Mouse (Mus musculus) mesoderm, embryonic 11.5 days (tissue): ENCODE results near the gene Onecut1.

Experiments used
- DNase-seq: peaks from one replicate; pipeline ENCODE4 v3.0.0-alpha.2; 2012; ENCODE audit warnings: low read depth, low spot score

Gene Onecut1

GRCm38 (mm10) chr9:74861561-74861980 lies at the start of gene Onecut1:
Gene Onecut1 (plus strand): TSS chr9:74861921.
- DNase-seq, result peak; percentile 86

DNA sequence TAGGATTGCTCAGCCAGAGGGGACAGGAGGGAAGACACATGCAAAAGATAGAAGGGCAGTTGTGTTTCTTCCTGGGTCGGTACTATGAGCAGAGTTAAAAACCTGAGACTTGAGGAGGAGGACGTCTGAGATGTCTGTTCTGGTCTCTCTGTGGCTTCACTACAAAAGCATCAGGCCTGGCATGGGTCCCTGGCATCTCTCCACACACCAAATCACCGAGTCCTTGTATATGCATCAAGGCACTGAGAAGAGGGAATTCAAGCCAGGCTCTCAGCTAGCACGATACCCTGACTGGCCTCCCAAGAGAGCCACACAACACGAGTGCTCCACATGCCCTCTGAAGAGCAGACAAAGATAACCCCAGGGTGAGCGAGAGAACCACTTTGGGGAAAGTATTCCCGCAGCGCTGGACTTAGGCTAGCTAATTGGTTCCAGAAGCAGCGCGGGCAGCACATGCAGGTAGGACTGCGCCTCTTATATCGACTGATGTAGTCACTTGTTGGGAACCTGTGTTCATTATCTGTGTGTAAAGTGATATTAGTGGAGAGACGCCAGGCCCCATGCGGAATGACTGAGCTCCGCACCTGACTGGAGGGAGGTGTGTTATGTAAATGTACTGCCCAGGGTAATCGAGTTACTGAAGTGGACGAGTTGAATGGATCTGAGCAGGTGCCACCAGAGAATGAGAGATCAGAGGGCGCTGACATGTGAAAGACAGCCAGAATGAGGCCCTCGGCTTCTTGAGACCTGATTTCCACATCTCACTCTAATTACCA lies 41.8 kb upstream of the Onecut1 start:
- DNase-seq, result no peak

- no peak for DNase-seq
These were observed 36.6 kb upstream of the Onecut1 start for GRCm38 (mm10) chr9:74825102-74825501.

DNA sequence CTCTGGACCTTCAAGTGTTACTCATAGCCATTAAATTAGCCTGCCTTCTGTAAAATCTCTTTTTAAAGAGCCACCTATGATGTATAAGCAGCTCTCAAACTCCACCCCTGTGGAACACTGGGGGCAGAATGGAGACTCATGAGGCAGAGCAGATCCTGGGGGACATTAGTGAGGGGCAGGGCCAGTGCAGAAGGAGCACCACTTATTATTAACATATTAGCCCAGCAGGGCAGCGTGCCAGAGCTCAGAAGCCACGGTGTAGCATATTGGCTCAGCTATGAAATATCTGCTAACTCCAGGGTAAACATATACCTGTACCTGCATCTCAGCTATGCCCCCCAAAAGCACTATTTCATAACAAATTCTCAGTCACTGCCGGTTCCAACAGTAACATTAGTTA lies 32.5 kb upstream of the Onecut1 start:
- DNase-seq, result no peak

DNA sequence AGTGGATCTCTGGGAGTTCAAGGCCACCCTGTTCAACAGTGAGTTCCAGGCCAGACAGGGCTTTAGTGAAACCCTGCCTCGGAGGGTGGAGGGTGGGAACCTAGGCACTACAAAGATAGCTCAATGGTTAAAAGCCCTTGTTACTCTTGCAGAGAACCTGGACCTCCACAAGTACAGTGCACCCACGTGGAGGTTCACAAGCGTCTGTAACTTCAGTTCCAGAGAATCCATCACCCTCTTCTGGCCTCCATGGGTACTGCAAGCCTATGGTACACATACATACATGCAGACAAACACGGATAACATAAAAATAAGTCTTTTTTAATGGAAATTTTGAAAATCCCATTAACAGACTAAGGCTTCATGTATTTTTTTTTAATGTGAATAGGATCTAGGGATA lies 18.8 kb upstream of the Onecut1 start:
- DNase-seq, result no peak

DNA sequence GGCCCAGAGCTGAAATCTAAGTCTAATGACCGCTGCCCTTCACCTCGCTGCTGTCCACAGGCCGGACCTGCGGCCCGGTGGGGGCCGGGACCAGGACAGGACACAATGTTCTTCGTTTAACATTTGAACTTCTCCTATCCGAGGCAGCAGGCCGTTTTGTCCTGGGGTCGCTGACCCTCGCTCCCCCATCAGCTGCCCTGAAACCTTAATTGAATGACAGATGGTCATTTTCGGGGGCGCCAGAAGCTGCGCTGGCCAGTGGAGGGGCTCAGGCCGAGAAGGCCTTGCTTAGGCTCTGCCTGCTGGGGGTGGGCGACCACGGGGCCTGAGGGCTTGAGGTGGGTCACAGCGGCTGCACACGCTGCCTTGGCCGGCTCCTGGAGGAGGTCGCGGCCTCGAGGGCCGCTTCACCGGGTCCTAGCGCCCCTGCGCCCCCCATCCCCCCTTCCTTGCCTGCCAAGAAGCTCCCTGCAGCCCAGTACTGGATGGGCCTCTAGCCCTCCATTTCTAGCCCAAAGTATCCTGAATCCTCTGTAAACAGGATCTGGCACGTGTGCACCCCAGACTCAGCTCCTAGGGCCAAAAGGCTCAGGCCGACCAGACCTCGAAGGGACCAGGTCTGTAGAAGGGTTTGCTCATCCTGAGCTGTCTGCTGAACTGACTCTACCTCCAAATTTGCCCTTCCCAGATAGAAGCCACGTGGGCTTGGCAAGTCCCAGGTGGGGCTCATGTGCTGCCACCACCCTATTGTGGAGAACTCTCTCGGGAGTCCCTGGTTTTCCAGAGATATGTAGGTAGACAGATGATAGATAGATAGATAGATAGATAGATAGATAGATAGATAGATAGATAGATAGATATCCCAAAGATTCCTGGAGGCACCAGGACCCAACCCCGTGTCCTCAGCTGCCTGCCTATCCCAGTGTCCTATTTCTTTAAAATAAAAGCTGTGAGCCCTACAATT lies 14.6 kb upstream of the Onecut1 start:
- no peak for DNase-seq

GRCm38 (mm10) chr9:74848411-74849194 lies 13.1 kb upstream of the Onecut1 start:
- no peak for DNase-seq

- no peak for DNase-seq
These were observed 12.3 kb upstream of the Onecut1 start for GRCm38 (mm10) chr9:74849195-74849978.

- no peak for DNase-seq
These were observed 11.5 kb upstream of the Onecut1 start for GRCm38 (mm10) chr9:74849979-74850780.

- DNase-seq, result no peak
These were observed 11.0 kb upstream of the Onecut1 start for GRCm38 (mm10) chr9:74850781-74851145.

- DNase-seq, result no peak
These were observed 10.1 kb upstream of the Onecut1 start for GRCm38 (mm10) chr9:74851601-74852000.

DNA sequence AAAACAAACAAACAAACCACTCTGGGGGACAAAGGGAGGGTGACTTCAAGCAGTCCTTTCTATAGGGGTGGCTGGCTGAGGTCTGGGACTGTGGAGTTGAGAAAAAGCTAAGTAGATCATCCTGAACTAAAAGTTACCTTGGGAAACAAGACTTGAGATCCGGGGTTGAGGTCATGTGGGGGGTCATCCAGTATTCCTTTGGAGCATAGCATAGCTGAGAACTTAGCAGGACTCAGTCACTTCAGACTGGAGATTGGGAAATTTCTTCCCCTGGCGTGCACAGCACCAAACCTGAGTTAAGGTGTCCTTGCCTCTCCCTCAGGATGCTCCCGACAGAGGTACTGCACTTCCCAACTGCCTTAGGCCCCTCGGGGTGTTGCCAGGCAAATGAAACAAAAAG lies 9.4 kb upstream of the Onecut1 start:
- no peak for DNase-seq

DNA sequence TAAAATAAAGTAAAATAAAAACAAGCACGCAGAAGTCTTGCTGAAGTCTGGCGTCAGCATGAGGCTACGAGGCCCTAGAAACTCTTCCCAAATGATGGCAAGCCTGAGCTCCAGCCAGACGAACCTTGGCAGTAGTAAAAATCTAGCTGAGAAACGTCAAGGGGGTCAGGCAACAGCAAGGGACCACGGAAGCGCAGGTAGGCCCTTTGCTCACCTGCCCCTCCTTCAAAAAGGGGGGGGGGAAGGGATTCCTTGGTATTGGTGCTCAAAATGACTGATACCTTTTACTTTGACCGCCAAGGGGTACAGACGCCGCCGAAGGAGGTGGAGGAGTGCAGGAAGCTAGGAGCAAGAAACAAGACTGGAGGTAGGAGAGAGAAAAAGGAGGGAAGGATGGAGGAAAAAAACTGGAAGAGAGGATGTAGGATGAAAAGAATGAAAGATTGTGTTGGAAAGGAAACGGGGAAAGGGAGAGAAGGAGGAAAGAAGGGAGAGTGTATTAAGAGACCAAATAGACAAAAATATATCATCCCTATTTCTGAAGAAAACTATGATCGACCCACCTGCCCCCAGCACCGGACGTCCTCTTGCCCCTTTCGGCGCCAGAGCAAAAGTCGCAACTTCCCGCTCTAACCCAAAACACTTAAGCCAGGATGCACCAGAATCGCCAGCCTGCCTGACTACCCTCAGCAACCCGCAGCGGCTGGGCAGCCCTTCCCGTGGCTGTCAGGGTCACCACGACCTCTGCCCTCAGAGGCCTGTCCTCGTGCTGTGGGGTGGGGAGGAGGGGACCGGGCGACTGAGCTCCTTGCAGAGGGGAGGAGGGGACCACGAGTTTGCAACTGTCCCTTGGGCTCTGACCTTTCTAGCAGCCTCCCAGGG lies 8.3 kb upstream of the Onecut1 start:
- no peak for DNase-seq

DNA sequence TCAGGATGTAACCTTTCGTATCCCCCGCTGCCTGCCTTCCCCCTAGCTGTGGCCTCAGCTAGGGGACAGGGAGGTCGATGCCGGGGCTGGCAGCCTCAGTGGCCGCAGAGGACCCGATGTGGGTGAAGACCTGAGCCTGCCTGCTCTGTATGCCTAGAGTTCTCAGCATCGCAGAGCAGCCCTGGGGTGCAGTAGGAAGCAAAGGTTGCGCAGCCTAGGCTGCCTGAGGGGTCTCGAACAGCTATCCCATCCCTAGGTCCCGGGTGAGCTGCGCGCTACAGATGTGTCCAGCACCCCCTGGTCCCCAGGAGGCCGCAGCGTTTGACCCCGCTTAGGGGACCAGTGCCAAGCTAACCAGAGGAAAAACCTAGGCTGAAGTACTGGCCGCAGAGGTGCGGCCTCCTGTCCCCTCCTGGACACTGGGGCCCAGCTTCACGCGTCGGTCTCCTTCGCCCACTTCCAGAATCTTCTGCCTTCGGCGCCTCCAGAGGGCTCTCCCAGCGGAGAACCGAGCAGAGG lies 7.6 kb upstream of the Onecut1 start:
- DNase-seq, result no peak

GRCm38 (mm10) chr9:74855446-74855845 lies 6.3 kb upstream of the Onecut1 start:
- DNase-seq, result no peak

DNA sequence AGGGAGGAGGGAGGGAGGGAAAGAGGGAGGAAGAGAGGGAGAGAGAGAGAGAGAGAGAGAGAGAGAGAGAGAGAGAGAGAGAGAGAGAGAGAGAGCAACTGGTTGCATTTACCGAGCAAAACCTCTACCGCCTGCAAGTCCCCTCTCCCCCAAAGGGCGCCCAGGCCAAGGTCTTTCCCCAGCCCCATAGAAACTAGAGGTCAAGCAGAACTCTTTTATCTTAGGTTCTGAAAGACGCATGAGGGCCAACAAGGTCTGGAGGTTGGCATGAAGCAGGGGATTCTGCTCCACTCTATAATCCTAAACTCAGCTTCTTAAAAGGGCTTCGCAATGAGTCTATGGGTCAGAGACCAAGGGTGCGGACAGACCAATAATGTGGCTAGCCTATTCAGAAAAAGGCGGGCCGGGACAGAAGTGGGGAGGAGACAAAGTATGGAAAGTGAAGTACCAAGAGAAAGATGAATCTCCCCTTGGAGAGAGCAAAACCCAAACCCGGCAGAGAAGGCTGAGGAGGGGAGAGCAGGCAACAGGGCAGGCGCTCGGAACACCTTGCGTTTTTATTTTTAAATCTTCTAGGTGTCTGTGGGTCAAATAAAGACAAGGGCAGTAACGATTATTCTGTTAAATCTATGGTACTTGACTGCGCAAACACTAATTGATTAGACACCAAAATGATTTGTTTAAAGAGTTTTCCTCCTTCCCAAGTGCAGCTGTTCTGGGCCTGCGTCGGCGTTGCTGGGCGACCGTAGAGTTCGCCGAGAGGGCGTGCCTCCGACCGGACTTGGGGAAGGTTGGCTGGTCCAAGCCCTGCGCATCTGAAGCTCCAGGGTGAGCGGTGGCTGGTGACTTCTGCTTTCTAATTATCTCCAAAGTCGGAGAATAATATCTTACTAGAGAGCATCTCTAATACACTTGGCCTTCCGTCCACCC lies 4.9 kb upstream of the Onecut1 start:
- DNase-seq, result no peak

- DNase-seq, result no peak
These were observed 4.2 kb upstream of the Onecut1 start for GRCm38 (mm10) chr9:74857508-74857840.

GRCm38 (mm10) chr9:74858111-74858510 lies 3.6 kb upstream of the Onecut1 start:
- DNase-seq, result no peak
